In genomic region chr1:90311016-90311415, GRCm38 (mm10) we compare ENCODE assay signal across 16 mouse cellular contexts.
"Had no signal": no experiment of that assay in that cellular context is flagged by ENCODE, and none has a peak within 500 bp of the region (broad histone marks: within the 10 kb centered on the region; RNA-seq: fewer than 3 reads in every experiment).

No protein-coding gene starts in this region.

- H3K4me2 ChIP-seq: limb, embryonic 12.5 days; liver, embryonic 13.5 days; midbrain, embryonic 11.5 days; neural tube, embryonic 15.5 days had no signal

- ATAC-seq: intestine, embryonic 16.5 days; liver, postnatal 0 days; midbrain, embryonic 16.5 days had no signal

- H3K4me1 ChIP-seq: liver, embryonic 13.5 days; megakaryocyte, embryonic 14.5 days had no signal

- H3K36me3 ChIP-seq: limb, embryonic 12.5 days; liver, embryonic 13.5 days; neural tube, embryonic 15.5 days had no signal

- H3K27me3 ChIP-seq: megakaryocyte, embryonic 14.5 days; neural tube, embryonic 15.5 days had no signal

- H3K9ac ChIP-seq: limb, embryonic 12.5 days; liver, embryonic 13.5 days; liver, postnatal 0 days; neural tube, embryonic 15.5 days had no signal

- H3K27ac ChIP-seq: limb, embryonic 12.5 days; liver, embryonic 13.5 days; macrophage; neural tube, embryonic 15.5 days; stomach, postnatal 0 days had no signal

- DNase-seq: kidney, adult 8-10 months; kidney, postnatal 14 days; liver; liver, embryonic 13.5 days; liver, postnatal 0 days; lung, postnatal 14 days; right cerebral cortex, adult 18-20 months; thymus, postnatal 14 days had no signal

- H3K4me3 ChIP-seq: limb, embryonic 12.5 days; liver, embryonic 13.5 days; megakaryocyte, embryonic 14.5 days; neural tube, embryonic 15.5 days had no signal

- H3K9me3 ChIP-seq: liver, embryonic 13.5 days; neural tube, embryonic 15.5 days had no signal
